In the genomic region with DNA sequence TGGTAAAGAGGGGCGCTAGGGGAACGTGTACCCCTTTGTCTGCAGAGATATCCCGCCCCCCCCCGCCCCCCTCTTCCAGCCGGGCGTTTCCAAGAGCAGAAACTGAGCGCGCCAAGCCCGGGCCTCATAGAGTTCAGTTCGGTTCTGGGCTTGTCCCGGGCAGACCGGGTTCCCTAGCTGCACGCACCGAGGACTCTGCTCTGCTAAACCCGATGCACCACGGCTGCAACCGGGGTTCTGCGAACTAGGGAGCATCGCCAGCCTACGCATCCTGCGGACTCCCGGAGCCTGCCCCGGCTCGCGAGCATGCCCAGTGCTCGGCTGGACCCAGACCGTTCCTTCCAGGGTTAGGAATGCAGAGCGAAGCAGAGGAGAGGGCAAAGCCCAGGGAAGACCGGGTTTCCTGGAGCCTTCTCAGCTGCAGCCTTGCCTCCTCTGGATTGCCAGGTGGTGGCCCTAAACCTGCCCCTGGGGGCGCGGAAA, we compare ENCODE assay signal across 8 mouse cellular contexts. TPM values are rescaled to one million over a fixed set of nuclear protein-coding genes. Genes with fewer than 3 reads are reported as not detected.
DNase-seq lines count a peak whose midpoint lies in the region; ATAC-seq and TF ChIP-seq lines count a peak whose summit lies in the region.

No protein-coding gene starts in this region.

- peaks cover 3% of the 10 kb centered on the region; the same call in 1 of the 2 replicates for H3K4me1 ChIP-seq in heart, embryonic 11.5 days (ENCODE audit: control insufficient read depth, insufficient read depth, low read length)
- peaks cover 12% of the 10 kb centered on the region; the same call in 1 of the 2 replicates for H3K4me1 ChIP-seq in forebrain, postnatal 0 days (ENCODE audit: insufficient read depth)
- no peaks in the 10 kb centered on the region for H3K4me1 ChIP-seq in intestine, postnatal 0 days (replicated peaks; ENCODE audit: control insufficient read depth, insufficient read depth, low read length)
- no peaks in the 10 kb centered on the region for H3K4me1 ChIP-seq in liver, embryonic 15.5 days (replicated peaks)

- peaks cover 13% of the 10 kb centered on the region for H3K27me3 ChIP-seq in heart, embryonic 11.5 days (ENCODE audit: control insufficient read depth, insufficient read depth, low read length)
- no peaks in the 10 kb centered on the region for H3K27me3 ChIP-seq in forebrain, postnatal 0 days (ENCODE audit: insufficient read depth, low read length)
- H3K27me3 ChIP-seq in intestine, postnatal 0 days (replicated peaks; ENCODE audit: control insufficient read depth, insufficient read depth, low read length), result no peaks in the 10 kb centered on the region; the same call in 1 of the 2 replicates
- H3K27me3 ChIP-seq in liver, embryonic 15.5 days, result peaks cover 43% of the 10 kb centered on the region

- H3K27ac ChIP-seq in heart, embryonic 11.5 days (ENCODE audit: low read depth, low read length), result no peak overlapping the region
- H3K27ac ChIP-seq in forebrain, postnatal 0 days (ENCODE audit: low read depth, low read length), result peak overlapping the region; percentile 97
- H3K27ac ChIP-seq in intestine, postnatal 0 days (ENCODE audit: low read depth, low read length), result no peak overlapping the region
- no peak overlapping the region for H3K27ac ChIP-seq in liver, embryonic 15.5 days (replicated peaks)

- peak overlapping the region; percentile 94 for H3K4me2 ChIP-seq in heart, embryonic 11.5 days
- peak overlapping the region; percentile 95 for H3K4me2 ChIP-seq in forebrain, postnatal 0 days (ENCODE audit: low read depth)
- H3K4me2 ChIP-seq in intestine, postnatal 0 days (replicated peaks; ENCODE audit: low read depth), result peak overlapping the region; percentile 89
- peak overlapping the region; percentile 62 for H3K4me2 ChIP-seq in liver, embryonic 15.5 days

- H3K4me3 ChIP-seq in heart, embryonic 11.5 days (ENCODE audit: low read depth, low read length), result peak overlapping the region; percentile 77
- H3K4me3 ChIP-seq in forebrain, postnatal 0 days (ENCODE audit: low read depth, low read length), result peak overlapping the region; percentile 58
- H3K4me3 ChIP-seq in intestine, postnatal 0 days (ENCODE audit: low read depth, low read length), result peak overlapping the region; percentile 51
- H3K4me3 ChIP-seq in liver, embryonic 15.5 days (replicated peaks), result peak overlapping the region; percentile 41

- under 1% methylated on average over 26 of the region's 31 CpGs for WGBS in heart, embryonic 11.5 days (ENCODE audit: insufficient replicate concordance)
- 3% methylated on average over 30 of the region's 31 CpGs for WGBS in forebrain, postnatal 0 days
- WGBS in intestine, postnatal 0 days, result 2% methylated on average over 30 of the region's 31 CpGs
- 2% methylated on average over 31 of the region's 31 CpGs for WGBS in liver, embryonic 15.5 days (ENCODE audit: insufficient replicate concordance)

- TF ChIP-seq CTCF in forebrain, postnatal 0 days (IDR thresholded peaks at IDR 0.05; ENCODE audit: low read depth), result no peak
- TF ChIP-seq CTCF in intestine, postnatal 0 days (IDR thresholded peaks at IDR 0.05; ENCODE audit: low read depth), result no peak

- no peak for DNase-seq in heart, adult 8-10 months (ENCODE audit: low spot score)
- DNase-seq in cerebellum, adult 18-20 months, result peak; percentile 63 to 79
- no peak for DNase-seq in forebrain, postnatal 0 days
- DNase-seq in right cerebral cortex, adult 18-20 months, result peak; percentile 76

- ATAC-seq in heart, embryonic 11.5 days (replicated peaks; ENCODE audit: insufficient number of reproducible peaks, low FRiP score, low TSS enrichment), result peak; percentile 79; the same call in 1 of the 2 replicates
- ATAC-seq in forebrain, postnatal 0 days, result peak; percentile 77
- 0 out of 2 replicates have a peak, but pooled peaks have one; percentile 31 for ATAC-seq in intestine, postnatal 0 days
- ATAC-seq in liver, embryonic 15.5 days (ENCODE audit: insufficient read depth), result no peak
- no peak for ATAC-seq in megakaryocyte progenitor cell, adult 5-6 weeks (replicated peaks; ENCODE audit: poor library complexity)

- peak overlapping the region; percentile 72 for H3K9ac ChIP-seq in heart, embryonic 11.5 days (ENCODE audit: low read depth, low read length)
- peak overlapping the region; percentile 84 for H3K9ac ChIP-seq in forebrain, postnatal 0 days
- H3K9ac ChIP-seq in intestine, postnatal 0 days (ENCODE audit: low read depth, low read length), result no peak overlapping the region
- H3K9ac ChIP-seq in liver, embryonic 15.5 days, result no peak overlapping the region

- no peaks in the 10 kb centered on the region for H3K36me3 ChIP-seq in heart, embryonic 11.5 days (ENCODE audit: control insufficient read depth, insufficient read depth, low read length)
- no peaks in the 10 kb centered on the region for H3K36me3 ChIP-seq in forebrain, postnatal 0 days (ENCODE audit: insufficient read depth)
- no peaks in the 10 kb centered on the region for H3K36me3 ChIP-seq in intestine, postnatal 0 days (ENCODE audit: control insufficient read depth, insufficient read depth)
- no peaks in the 10 kb centered on the region for H3K36me3 ChIP-seq in liver, embryonic 15.5 days (replicated peaks)

- H3K9me3 ChIP-seq in heart, embryonic 11.5 days (replicated peaks; ENCODE audit: control insufficient read depth, low read length), result no peaks in the 10 kb centered on the region
- H3K9me3 ChIP-seq in forebrain, postnatal 0 days (ENCODE audit: low read length), result no peaks in the 10 kb centered on the region
- no peaks in the 10 kb centered on the region for H3K9me3 ChIP-seq in intestine, postnatal 0 days (ENCODE audit: control insufficient read depth)
- no peaks in the 10 kb centered on the region for H3K9me3 ChIP-seq in liver, embryonic 15.5 days (replicated peaks)

RNA-seq across cellular contexts. Expression of a gene that starts 0.9 kb away (rescaled TPM):
- polyA plus RNA-seq in heart, embryonic 11.5 days (2014; fragmentation: Nextera tagmentation; extraction: Ambion mirVana), result 1.4 TPM in 2 replicates
- under 1 TPM; 0.12 to 0.35 (median 0.27) TPM for total RNA-seq in heart, adult 8-10 months (2022)
- total RNA-seq in forebrain, postnatal 0 days (2014; rRNA removed), result 65.9 and 91.3 TPM in 2 replicates
- polyA plus RNA-seq in forebrain, postnatal 0 days (2015; fragmentation: Nextera tagmentation; extraction: Ambion mirVana), result 25.0 and 41.8 TPM in 2 replicates
- polyA plus RNA-seq in intestine, postnatal 0 days (2015; fragmentation: Nextera tagmentation; extraction: Ambion mirVana), result 0.12 and 0.26 TPM in 2 replicates
- 0.03 TPM in 1 of 2 replicates, not detected in the other for polyA plus RNA-seq in liver, embryonic 15.5 days (2015; fragmentation: Nextera tagmentation; extraction: Ambion mirVana)
- not detected in 2 replicates for total RNA-seq in megakaryocyte progenitor cell, adult 5-6 weeks (2015)
- total RNA-seq in megakaryocyte progenitor cell, adult 5-6 weeks (2017), result not detected in 2 replicates

Comparison
In these comparisons a context has a peak if more than half of its experiments do, and no peak if none do; other contexts are left out.
1. ATAC-seq: peak in heart, embryonic 11.5 days (single experiment), forebrain, postnatal 0 days (single experiment) and intestine, postnatal 0 days (single experiment); none in liver, embryonic 15.5 days (single experiment) and megakaryocyte progenitor cell, adult 5-6 weeks (single experiment).
2. H3K9ac ChIP-seq: peak in heart, embryonic 11.5 days (single experiment) and forebrain, postnatal 0 days (single experiment); none in intestine, postnatal 0 days (single experiment) and liver, embryonic 15.5 days (single experiment).
3. DNase-seq: peak in cerebellum, adult 18-20 months (2 of 2) and right cerebral cortex, adult 18-20 months (single experiment); none in heart, adult 8-10 months (single experiment) and forebrain, postnatal 0 days (single experiment).
4. RNA of a gene that starts 0.9 kb away (polyA plus RNA-seq): 25.0 to 41.8 TPM in forebrain, postnatal 0 days; 1.4 TPM in heart, embryonic 11.5 days, 0.12 to 0.26 TPM in intestine, postnatal 0 days and 0.03 TPM in liver, embryonic 15.5 days; every median in the first group is over 10 times any median in the second.
5. Peak in every context shown above with its lines, with median percentiles within 50 percentile points of each other: H3K4me2 ChIP-seq and H3K4me3 ChIP-seq.